Mouse (Mus musculus) heart, postnatal 0 days (tissue): Measurements from ENCODE around the gene Il27.

Experiments
- CTCF ChIP-seq: IDR thresholded peaks from 2 replicates; pipeline ENCODE4 v1.5.1; 2016; ENCODE audit warnings: antibody characterized with exemption, control low read depth, low read depth
- EP300 ChIP-seq: IDR thresholded peaks from 2 replicates; pipeline ENCODE4 v1.6.1; 2016; ENCODE audit warnings: antibody characterized with exemption, low read depth

DNA sequence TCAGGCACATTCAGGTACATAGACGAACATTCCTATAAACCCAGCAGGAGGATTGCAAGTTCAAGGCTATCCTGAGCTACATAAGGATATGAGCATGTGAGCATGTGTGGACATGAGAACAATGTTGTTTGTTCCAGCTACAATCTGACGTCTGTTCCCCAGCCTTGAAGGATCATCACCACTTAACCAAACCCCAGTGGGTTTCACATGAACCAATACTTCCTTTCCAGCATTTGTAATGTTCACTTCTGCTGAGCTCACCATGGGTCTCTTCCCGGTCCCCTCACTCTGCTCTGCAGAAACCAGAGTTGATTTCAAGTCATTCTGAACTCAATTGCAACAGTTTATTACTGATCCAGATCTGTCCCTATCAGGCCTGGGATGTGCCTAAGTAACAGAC, 7.9 kb upstream of the Il27 start:
- TF ChIP-seq CTCF (no peak), EP300 (no peak)
